Mouse (Mus musculus): ENCODE data around the gene Slc35b4. TPM values are rescaled to one million over a fixed set of nuclear protein-coding genes. Genes with fewer than 3 reads are reported as not detected.

The Slc35b4 gene
- 10 to 100 TPM; 26.9 to 35.9 TPM for total RNA-seq (2021)
- long read RNA-seq, experiment 1, full-length matches to known transcripts: 14 of 20 reads
- long read RNA-seq, experiment 1, partial matches to known transcripts: 3 of 20 reads
- long read RNA-seq, experiment 1, other reads (novel, unspliced or antisense): 3 of 20 reads
- long read RNA-seq, experiment 2, full-length matches to known transcripts: 45 of 53 reads
- long read RNA-seq, experiment 2, partial matches to known transcripts: 0 of 53 reads
- long read RNA-seq, experiment 2, other reads (novel, unspliced or antisense): 8 of 53 reads

- DNase-seq (ENCODE audit: low spot score in 2 of 2): peak; percentile 51 to 76
Measured at GRCm38 (mm10) chr6:34176864-34177247, at the start of gene Slc35b4. Gene Slc35b4 (minus strand): TSS chr6:34177111.

GRCm38 (mm10) chr6:34225004-34225599 lies 48.2 kb upstream of the Slc35b4 start:
- DNase-seq (ENCODE audit: low spot score in 2 of 2): no peak

- no peak for DNase-seq (ENCODE audit: low spot score in 2 of 2)
Measured at GRCm38 (mm10) chr6:34216450-34217319, 39.8 kb upstream of the Slc35b4 start.

- DNase-seq (ENCODE audit: low spot score in 2 of 2): no peak
Measured at GRCm38 (mm10) chr6:34205754-34206153, 28.8 kb upstream of the Slc35b4 start.

GRCm38 (mm10) chr6:34204971-34205572 lies 28.2 kb upstream of the Slc35b4 start:
- DNase-seq (ENCODE audit: low spot score in 2 of 2): no peak

- no peak for DNase-seq (ENCODE audit: low spot score in 2 of 2)
Measured at GRCm38 (mm10) chr6:34203503-34203902, 26.6 kb upstream of the Slc35b4 start.

GRCm38 (mm10) chr6:34194981-34195380 lies 18.1 kb upstream of the Slc35b4 start:
- no peak for DNase-seq (ENCODE audit: low spot score in 2 of 2)

GRCm38 (mm10) chr6:34193708-34194475 lies 17.0 kb upstream of the Slc35b4 start:
- peak in 1 of 2 experiments; percentile 16 for DNase-seq (ENCODE audit: low spot score in 2 of 2)

- no peak for DNase-seq (ENCODE audit: low spot score in 2 of 2)
Measured at GRCm38 (mm10) chr6:34191401-34191800, 14.5 kb upstream of the Slc35b4 start.

- DNase-seq (ENCODE audit: low spot score in 2 of 2): no peak
Measured at GRCm38 (mm10) chr6:34189494-34189893, 12.6 kb upstream of the Slc35b4 start.

GRCm38 (mm10) chr6:34187986-34188599 lies 11.2 kb upstream of the Slc35b4 start:
- no peak for DNase-seq (ENCODE audit: low spot score in 2 of 2)

GRCm38 (mm10) chr6:34187273-34187863 lies 10.5 kb upstream of the Slc35b4 start:
- no peak for DNase-seq (ENCODE audit: low spot score in 2 of 2)

GRCm38 (mm10) chr6:34183326-34183725 lies 6.4 kb upstream of the Slc35b4 start:
- DNase-seq (ENCODE audit: low spot score in 2 of 2): no peak

GRCm38 (mm10) chr6:34181961-34182360 lies 5.0 kb upstream of the Slc35b4 start:
- DNase-seq (ENCODE audit: low spot score in 2 of 2): no peak

GRCm38 (mm10) chr6:34179911-34180310 lies 3.0 kb upstream of the Slc35b4 start:
- DNase-seq (ENCODE audit: low spot score in 2 of 2): no peak

GRCm38 (mm10) chr6:34179007-34179406 lies 2.1 kb upstream of the Slc35b4 start:
- DNase-seq (ENCODE audit: low spot score in 2 of 2): no peak

GRCm38 (mm10) chr6:34176111-34176863 lies 624 bp downstream of the Slc35b4 start:
- no peak for DNase-seq (ENCODE audit: low spot score in 2 of 2)

GRCm38 (mm10) chr6:34174715-34175114 lies 2.2 kb downstream of the Slc35b4 start:
- no peak for DNase-seq (ENCODE audit: low spot score in 2 of 2)

GRCm38 (mm10) chr6:34173251-34173650 lies 3.7 kb downstream of the Slc35b4 start:
- no peak for DNase-seq (ENCODE audit: low spot score in 2 of 2)

All from adrenal gland, postnatal 4 days (tissue).